Mouse (Mus musculus): ENCODE results near the gene Nsg2. TPM values are rescaled to one million over a fixed set of nuclear protein-coding genes. Genes with fewer than 3 reads are reported as not detected.
"Not testable (repeated sequence)": the region's sequence is repeated elsewhere in the genome, so short reads cannot be mapped to it uniquely, and the experiment has no call there.

The Nsg2 gene
- polyA plus RNA-seq, 1 experiment from 2014 or later, result 39.2 TPM

GRCm38 (mm10) chr11:31981830-31982229, 18.4 kb upstream of the Nsg2 start:
- Histone ChIP-seq H3K27me3 (ENCODE audit: control insufficient read depth, insufficient read depth, low read length) (no peaks in the 10 kb centered on the region), H3K36me3 (ENCODE audit: control insufficient read depth, insufficient read depth, low read length) (no peaks in the 10 kb centered on the region), H3K9ac (ENCODE audit: low read length) (no peak overlapping the region), H3K4me3 (ENCODE audit: low read depth, low read length) (no peak overlapping the region), H3K27ac (ENCODE audit: low read depth, low read length) (no peak overlapping the region), H3K4me2 (ENCODE audit: low read depth) (no peak overlapping the region), H3K9me3 (ENCODE audit: control insufficient read depth, low read length) (no peaks in the 10 kb centered on the region), H3K4me1 (ENCODE audit: control insufficient read depth, insufficient read depth, low read length) (no peaks in the 10 kb centered on the region)
- no peak for DNase-seq (ENCODE audit: low spot score)
- no peak for ATAC-seq (ENCODE audit: insufficient read depth, low FRiP score, low TSS enrichment)
- 89% methylated on average over 7 of the region's 7 CpGs for WGBS

GRCm38 (mm10) chr11:31982247-31982943, 17.9 kb upstream of the Nsg2 start:
- H3K9me3 ChIP-seq (ENCODE audit: control insufficient read depth, low read length); H3K4me2 ChIP-seq (ENCODE audit: low read depth); H3K4me3 ChIP-seq (ENCODE audit: low read depth, low read length); H3K27me3 ChIP-seq (ENCODE audit: control insufficient read depth, insufficient read depth, low read length); H3K9ac ChIP-seq (ENCODE audit: low read length); H3K4me1 ChIP-seq (ENCODE audit: control insufficient read depth, insufficient read depth, low read length); H3K27ac ChIP-seq (ENCODE audit: low read depth, low read length); H3K36me3 ChIP-seq (ENCODE audit: control insufficient read depth, insufficient read depth, low read length); DNase-seq (ENCODE audit: low spot score); ATAC-seq (ENCODE audit: insufficient read depth, low FRiP score, low TSS enrichment): not testable (repeated sequence)
- 86% methylated on average over 13 of the region's 13 CpGs for WGBS

- no peak overlapping the region for H3K4me2 ChIP-seq (ENCODE audit: low read depth)
These were observed 17.0 kb upstream of the Nsg2 start for GRCm38 (mm10) chr11:31983249-31983648.

DNA sequence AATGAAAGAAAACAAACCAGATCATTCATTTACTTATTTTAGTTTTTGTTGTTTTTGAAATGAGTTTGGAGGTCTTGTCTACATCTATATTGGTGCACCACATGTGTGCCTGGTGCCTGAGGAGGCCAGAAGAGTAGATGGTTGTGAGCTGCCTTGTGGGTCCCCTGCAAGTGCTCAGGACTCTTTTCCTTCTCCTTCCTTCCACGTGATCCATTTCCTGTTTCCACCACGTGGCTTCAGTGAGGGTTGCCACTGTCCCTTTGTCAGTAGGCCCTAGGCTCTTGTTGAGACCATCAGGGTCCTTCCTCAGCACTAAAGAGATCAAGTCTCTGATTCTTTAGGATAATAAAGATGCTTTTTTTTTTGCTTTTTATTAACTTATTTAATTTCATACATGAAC, 15.5 kb upstream of the Nsg2 start:
- WGBS, result 68% methylated on average over 2 of the region's 2 CpGs
- no peak overlapping the region for H3K4me3 ChIP-seq (ENCODE audit: low read depth, low read length)
- H3K9ac ChIP-seq (ENCODE audit: low read length), result no peak overlapping the region
- DNase-seq (ENCODE audit: low spot score) (no peak), ATAC-seq (ENCODE audit: insufficient read depth, low FRiP score, low TSS enrichment) (no peak)
- H3K4me1 ChIP-seq (ENCODE audit: control insufficient read depth, insufficient read depth, low read length), result no peaks in the 10 kb centered on the region
- H3K4me2 ChIP-seq (ENCODE audit: low read depth), result no peak overlapping the region
- no peaks in the 10 kb centered on the region for H3K9me3 ChIP-seq (ENCODE audit: control insufficient read depth, low read length)
- no peak overlapping the region for H3K27ac ChIP-seq (ENCODE audit: low read depth, low read length)
- H3K27me3 ChIP-seq (ENCODE audit: control insufficient read depth, insufficient read depth, low read length), result no peaks in the 10 kb centered on the region
- no peaks in the 10 kb centered on the region for H3K36me3 ChIP-seq (ENCODE audit: control insufficient read depth, insufficient read depth, low read length)

More at GRCm38 (mm10) chr11:31983249-31983648, 17.0 kb upstream of the Nsg2 start:
- no peak for ATAC-seq (ENCODE audit: insufficient read depth, low FRiP score, low TSS enrichment)
- no peaks in the 10 kb centered on the region for H3K9me3 ChIP-seq (ENCODE audit: control insufficient read depth, low read length)
- no peak overlapping the region for H3K9ac ChIP-seq (ENCODE audit: low read length)
- H3K27me3 ChIP-seq (ENCODE audit: control insufficient read depth, insufficient read depth, low read length), result no peaks in the 10 kb centered on the region
- H3K4me3 ChIP-seq (ENCODE audit: low read depth, low read length), result no peak overlapping the region
- no peaks in the 10 kb centered on the region for H3K36me3 ChIP-seq (ENCODE audit: control insufficient read depth, insufficient read depth, low read length)
- DNase-seq (ENCODE audit: low spot score), result no peak
- no peak overlapping the region for H3K27ac ChIP-seq (ENCODE audit: low read depth, low read length)
- H3K4me1 ChIP-seq (ENCODE audit: control insufficient read depth, insufficient read depth, low read length), result no peaks in the 10 kb centered on the region

DNA sequence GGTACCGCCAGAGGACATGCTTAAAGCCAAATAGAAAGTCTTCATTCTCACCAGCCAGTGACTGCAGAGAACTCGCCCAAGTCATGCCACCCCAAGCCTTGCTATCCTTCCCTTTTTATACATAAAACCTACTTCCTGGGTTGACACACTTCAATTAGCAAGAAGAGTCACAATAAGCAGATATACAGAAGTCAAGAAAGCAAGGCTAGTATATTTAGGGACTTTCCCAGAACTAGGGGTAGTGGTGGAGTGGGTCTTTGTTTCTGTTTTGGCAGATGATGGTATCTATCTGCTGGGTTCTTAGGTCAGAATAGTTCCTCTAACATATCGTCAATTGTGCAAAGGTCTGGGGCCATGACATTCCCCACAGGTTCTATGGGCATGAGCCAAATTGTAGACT, 7.7 kb upstream of the Nsg2 start:
- Histone ChIP-seq H3K4me3 (ENCODE audit: low read depth, low read length) (no peak overlapping the region), H3K9me3 (ENCODE audit: control insufficient read depth, low read length) (no peaks in the 10 kb centered on the region), H3K9ac (ENCODE audit: low read length) (no peak overlapping the region), H3K27ac (ENCODE audit: low read depth, low read length) (no peak overlapping the region), H3K4me2 (ENCODE audit: low read depth) (no peak overlapping the region), H3K4me1 (ENCODE audit: control insufficient read depth, insufficient read depth, low read length) (no peaks in the 10 kb centered on the region), H3K36me3 (ENCODE audit: control insufficient read depth, insufficient read depth, low read length) (no peaks in the 10 kb centered on the region), H3K27me3 (ENCODE audit: control insufficient read depth, insufficient read depth, low read length) (no peaks in the 10 kb centered on the region)
- WGBS, result 91% methylated on average over 3 of the region's 3 CpGs
- DNase-seq (ENCODE audit: low spot score) (no peak), ATAC-seq (ENCODE audit: insufficient read depth, low FRiP score, low TSS enrichment) (no peak)

GRCm38 (mm10) chr11:31999716-32000115, 547 bp upstream of the Nsg2 start:
- ATAC-seq (ENCODE audit: insufficient read depth, low FRiP score, low TSS enrichment), result no peak

DNA sequence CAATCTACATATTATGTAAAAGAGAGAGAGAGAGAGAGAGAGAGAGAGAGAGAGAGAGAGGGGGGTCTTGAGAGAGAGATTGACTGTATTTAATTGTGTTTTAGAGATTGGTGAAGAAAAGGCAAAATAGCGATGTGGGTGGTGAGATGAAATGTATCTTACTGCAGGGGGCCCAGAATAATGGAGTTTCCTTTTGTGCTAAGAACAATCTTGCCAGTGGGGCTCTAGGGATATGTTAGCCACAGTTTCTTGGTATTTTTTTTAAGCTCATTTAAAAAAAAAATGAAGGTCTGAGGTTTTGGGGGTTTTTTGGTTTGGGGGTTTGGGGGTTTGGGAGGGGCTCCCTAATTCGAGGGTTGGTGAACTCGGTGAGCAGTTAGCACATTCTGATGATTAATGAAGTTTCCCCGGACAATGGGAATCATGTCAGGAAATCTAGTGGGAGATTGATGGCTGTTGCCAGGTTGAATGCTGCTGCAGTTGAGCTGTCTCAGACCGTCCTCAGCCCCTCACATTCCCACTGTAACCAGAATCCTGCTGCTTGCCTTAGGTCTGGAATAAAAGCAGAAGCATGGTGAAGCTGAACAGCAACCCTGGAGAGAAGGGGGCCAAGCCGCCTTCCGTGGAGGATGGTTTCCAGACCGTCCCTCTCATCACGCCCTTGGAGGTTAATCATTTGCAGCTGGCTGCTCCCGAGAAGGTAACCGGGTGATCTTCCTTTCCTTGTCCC, 1.1 kb downstream of the Nsg2 start:
- peaks cover 8% of the 10 kb centered on the region for H3K4me1 ChIP-seq (ENCODE audit: control insufficient read depth, insufficient read depth, low read length)
- 0% methylated on average over 11 of the region's 11 CpGs for WGBS
- peak overlapping the region; percentile 51 for H3K4me2 ChIP-seq (ENCODE audit: low read depth)
- H3K9me3 ChIP-seq (ENCODE audit: control insufficient read depth, low read length), result no peaks in the 10 kb centered on the region
- H3K27ac ChIP-seq (ENCODE audit: low read depth, low read length), result peak overlapping the region; percentile 72
- H3K9ac ChIP-seq (ENCODE audit: low read length), result peak overlapping the region; percentile 61
- peak; percentile 59 for DNase-seq (ENCODE audit: low spot score)
- peak overlapping the region; percentile 34 for H3K4me3 ChIP-seq (ENCODE audit: low read depth, low read length)
- H3K27me3 ChIP-seq (ENCODE audit: control insufficient read depth, insufficient read depth, low read length), result no peaks in the 10 kb centered on the region
- peaks cover 2% of the 10 kb centered on the region; the same call in 1 of the 2 replicates for H3K36me3 ChIP-seq (ENCODE audit: control insufficient read depth, insufficient read depth, low read length)
- ATAC-seq (ENCODE audit: insufficient read depth, low FRiP score, low TSS enrichment), result peak; percentile 11; the same call in 1 of the 2 replicates

More at GRCm38 (mm10) chr11:31999716-32000115, 547 bp upstream of the Nsg2 start:
- Histone ChIP-seq H3K9me3 (ENCODE audit: control insufficient read depth, low read length) (no peaks in the 10 kb centered on the region), H3K4me1 (ENCODE audit: control insufficient read depth, insufficient read depth, low read length) (peaks cover 8% of the 10 kb centered on the region), H3K36me3 (ENCODE audit: control insufficient read depth, insufficient read depth, low read length) (no peaks in the 10 kb centered on the region; the same call in 1 of the 2 replicates), H3K4me2 (ENCODE audit: low read depth) (no peak overlapping the region), H3K27me3 (ENCODE audit: control insufficient read depth, insufficient read depth, low read length) (no peaks in the 10 kb centered on the region), H3K27ac (ENCODE audit: low read depth, low read length) (no peak overlapping the region), H3K9ac (ENCODE audit: low read length) (no peak overlapping the region), H3K4me3 (ENCODE audit: low read depth, low read length) (no peak overlapping the region)
- whole genome bisulfite sequencing, result 28% methylated on average over 2 of the region's 2 CpGs
- no peak for DNase-seq (ENCODE audit: low spot score)

DNA sequence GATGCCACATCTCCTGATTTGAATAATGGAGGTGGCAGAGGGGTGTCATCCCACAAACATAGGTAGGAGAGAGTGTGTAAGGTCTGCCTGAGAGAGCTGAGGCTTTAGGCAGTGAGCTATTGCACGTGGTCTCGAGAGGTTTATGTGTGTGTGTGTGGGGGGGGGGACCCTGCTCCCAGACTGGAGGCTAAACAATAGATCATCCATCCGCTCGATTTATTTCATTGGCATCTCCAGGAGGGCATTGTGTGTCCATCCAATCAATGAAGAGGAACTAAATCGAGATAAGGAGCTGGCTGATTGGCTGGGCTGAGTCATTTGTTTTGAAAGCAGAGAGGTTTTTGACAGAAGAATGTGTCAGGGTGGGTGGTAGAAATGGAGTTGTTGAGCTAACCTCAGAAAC, 2.4 kb downstream of the Nsg2 start:
- Histone ChIP-seq H3K9ac (ENCODE audit: low read length) (peak overlapping the region; percentile 61; the same call in 1 of the 2 replicates), H3K9me3 (ENCODE audit: control insufficient read depth, low read length) (peaks cover 8% of the 10 kb centered on the region; the same call in 1 of the 2 replicates), H3K36me3 (ENCODE audit: control insufficient read depth, insufficient read depth, low read length) (peaks cover 2% of the 10 kb centered on the region), H3K4me3 (ENCODE audit: low read depth, low read length) (peak overlapping the region; percentile 34), H3K4me1 (ENCODE audit: control insufficient read depth, insufficient read depth, low read length) (peaks cover 8% of the 10 kb centered on the region), H3K27ac (ENCODE audit: low read depth, low read length) (peak overlapping the region; percentile 72; the same call in 1 of the 2 replicates), H3K27me3 (ENCODE audit: control insufficient read depth, insufficient read depth, low read length) (no peaks in the 10 kb centered on the region), H3K4me2 (ENCODE audit: low read depth) (peak overlapping the region; percentile 51)
- DNase-seq (ENCODE audit: low spot score), result peak; percentile 79
- 12% methylated on average over 5 of the region's 5 CpGs for WGBS
- peak; percentile 80 for ATAC-seq (ENCODE audit: insufficient read depth, low FRiP score, low TSS enrichment)
